Mouse (Mus musculus) stomach, postnatal 0 days (tissue): ENCODE measurements at regions not wholly inside any gene's neighbourhood (a gene's known extent, or its start where the extent isn't known, plus 50 kb on each side); places are given as distances from the start of the nearest gene placed in this dataset.

Experiments used
- CTCF ChIP-seq: IDR thresholded peaks from 2 replicates; pipeline ENCODE4 v1.5.1; 2016; ENCODE audit warnings: antibody characterized with exemption, low read depth, mild to moderate bottlenecking, moderate library complexity
- EP300 ChIP-seq: optimal IDR thresholded peaks from 2 replicates; pipeline ENCODE3; 2016; ENCODE audit warnings: antibody characterized with exemption

DNA sequence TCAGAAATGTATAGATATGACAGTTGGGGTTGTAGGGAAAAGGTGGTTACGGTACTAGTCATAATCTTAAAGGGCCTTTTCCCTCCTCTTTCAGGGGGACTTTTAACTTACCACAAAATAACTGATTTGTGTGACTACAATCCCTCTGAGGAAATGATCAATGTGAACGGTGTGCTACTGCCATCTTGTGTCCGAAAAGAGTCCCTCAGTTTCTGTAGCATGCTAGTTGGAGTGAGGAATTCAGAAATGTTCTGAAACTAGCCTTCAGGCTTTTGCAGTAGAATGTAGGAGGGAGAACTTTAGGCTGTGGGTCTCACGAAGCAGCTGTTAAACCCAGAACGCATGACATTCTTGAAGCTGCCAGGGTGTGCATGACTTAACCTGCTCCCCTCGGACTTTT, 471.5 kb upstream of the N6amt1 start:
- TF ChIP-seq CTCF (peak; percentile 98), EP300 (no peak)
